ENCODE assay signal across 1 mouse cellular context in genomic region chr11:51681976-51682374, GRCm38 (mm10).
A peak's percentile ranks its signal among the peaks of the same experiment; 100 is the strongest.
TF ChIP-seq lines count a peak whose summit lies in the region.

No protein-coding gene starts in this region.

TF ChIP-seq in MEL, 35 proteins besides CTCF, POLR2A, EP300 and RAD21:
- TF ChIP-seq USF1 (IDR thresholded peaks at IDR 0.05; ENCODE audit: low read depth, low read length), result peak; percentile 62
- no peak for TF ChIP-seq MAZ (IDR thresholded peaks at IDR 0.05; ENCODE audit: low read depth, low read length)
- TF ChIP-seq SIN3A (IDR thresholded peaks at IDR 0.05; ENCODE audit: low read length), result peak; percentile 60
TF ChIP-seq in MEL: peak in this region for 2.
